Mouse (Mus musculus): ENCODE measurements around the gene Prelp.

DNA sequence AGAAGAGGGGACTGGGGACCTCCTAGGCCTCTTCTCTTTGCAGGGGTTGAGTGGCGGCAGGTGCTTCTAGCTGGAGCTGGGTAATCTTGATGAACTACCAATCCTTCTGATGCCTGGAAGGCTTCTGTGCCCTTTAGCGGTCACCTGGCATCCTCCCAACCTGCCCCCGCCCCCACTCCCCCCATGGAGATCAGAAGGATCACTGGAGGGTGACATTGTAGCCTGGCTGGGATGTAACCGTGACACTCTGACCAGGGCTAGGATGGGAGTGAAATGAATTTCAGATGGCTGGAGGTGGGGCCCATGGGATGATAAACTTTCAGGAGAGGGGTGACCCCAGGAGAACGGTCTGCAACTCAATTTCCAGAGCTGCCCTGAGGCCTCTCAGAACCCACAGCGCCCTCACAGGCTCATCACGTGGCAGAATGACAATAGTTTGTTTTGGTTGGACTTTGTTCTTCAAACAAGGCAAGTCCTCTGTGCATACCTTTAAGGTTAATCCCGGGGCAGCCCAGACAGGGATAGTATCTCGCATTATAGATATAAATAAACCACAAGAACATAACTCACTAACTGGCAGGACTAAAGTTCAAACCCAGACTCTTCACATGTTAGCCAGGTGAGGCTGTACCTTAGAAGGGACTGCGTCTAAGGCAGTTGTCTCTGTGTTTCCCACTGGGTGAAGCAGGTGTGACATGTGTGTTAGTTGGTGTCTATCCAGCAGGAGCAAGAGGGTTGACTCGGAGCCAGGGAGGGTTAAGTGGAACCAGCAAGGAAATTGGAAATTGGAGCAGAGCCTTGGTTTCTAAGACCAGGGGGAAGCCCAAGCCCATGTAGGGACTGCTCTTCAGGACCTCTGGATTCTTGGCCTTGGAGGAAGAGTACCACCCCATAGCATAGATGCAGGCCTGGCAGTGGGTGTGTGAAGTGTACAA lies 38.7 kb downstream of the Prelp start:
- TF ChIP-seq CTCF (IDR thresholded peaks at IDR 0.05) (no peak), EP300 (IDR thresholded peaks at IDR 0.05) (no peak)
